Mouse (Mus musculus) liver, adult (tissue): Measurements from ENCODE around the gene Rpl26.
A peak's percentile ranks its signal among the peaks of the same experiment; 100 is the strongest.

Source experiments
- GATA4 ChIP-seq: IDR thresholded peaks from 2 replicates; pipeline ENCODE4 v1.6.1; 2014; ENCODE audit warnings: mild to moderate bottlenecking, low read length; ENCODE audit not compliant: insufficient replicate concordance

Rpl26 gene

DNA sequence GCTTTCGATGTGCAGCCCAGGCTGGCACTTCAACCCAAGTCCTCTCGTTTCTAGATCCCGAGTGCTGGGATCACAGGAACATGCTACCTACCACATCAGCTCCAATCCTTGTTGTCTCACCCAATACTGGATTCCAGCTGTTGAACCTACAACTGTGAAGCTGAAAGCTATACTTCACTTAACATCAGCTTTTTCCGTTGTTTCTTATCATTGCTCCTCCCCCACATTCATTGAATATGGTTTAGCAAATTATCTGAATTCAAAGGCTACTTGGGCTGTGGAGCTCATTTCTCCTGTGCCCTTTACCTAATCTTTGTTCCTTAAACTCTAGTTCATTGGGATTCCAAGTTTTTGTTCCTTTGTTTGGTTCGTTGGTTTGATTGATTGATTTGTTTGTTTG is 22.6 kb upstream of the Rpl26 start:
- TF ChIP-seq GATA4, result no peak

DNA sequence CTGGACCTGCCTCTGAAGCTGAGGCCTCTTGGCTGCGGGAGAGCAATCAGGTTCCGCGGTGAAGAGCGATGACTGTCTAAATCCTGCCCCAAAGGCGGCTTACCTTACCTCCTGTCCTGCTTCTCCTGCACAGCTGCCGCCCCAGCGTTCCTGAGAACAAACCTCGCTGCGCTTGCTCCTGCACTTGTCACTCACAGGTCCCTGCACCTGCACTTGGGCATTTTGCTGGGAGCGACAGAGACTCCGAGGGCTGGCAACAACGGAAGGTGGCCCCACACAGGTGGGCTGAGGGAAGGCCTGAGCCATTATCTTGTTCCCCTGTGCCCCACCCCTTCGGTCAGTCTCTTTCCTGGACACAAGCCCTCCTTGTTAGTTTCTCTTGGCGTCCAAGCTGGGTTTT is 19.3 kb upstream of the Rpl26 start:
- TF ChIP-seq GATA4, result no peak

- TF ChIP-seq GATA4, result no peak
Observed at GRCm38 (mm10) chr11:68883843-68884242, 17.5 kb upstream of the Rpl26 start.

DNA sequence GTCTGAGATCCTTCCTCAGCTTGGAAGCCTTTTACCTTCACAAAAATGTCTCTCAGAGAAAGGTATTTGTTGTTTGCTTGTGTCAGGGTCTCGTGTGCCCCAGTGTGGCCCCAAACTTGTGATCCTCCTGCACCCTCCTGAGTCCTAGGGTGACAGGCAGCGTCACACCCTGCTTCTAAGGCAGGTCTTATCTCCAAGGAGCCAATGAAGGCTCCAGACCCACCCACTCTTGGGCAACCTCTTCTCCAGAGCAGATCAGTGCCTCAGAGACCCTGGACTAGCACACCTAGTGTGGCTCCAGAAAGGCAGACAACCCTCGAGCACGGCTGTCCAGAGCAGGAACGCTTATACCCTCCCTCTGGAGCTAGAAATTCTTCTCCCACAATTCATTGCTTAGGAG is 17.0 kb upstream of the Rpl26 start:
- TF ChIP-seq GATA4, result no peak

DNA sequence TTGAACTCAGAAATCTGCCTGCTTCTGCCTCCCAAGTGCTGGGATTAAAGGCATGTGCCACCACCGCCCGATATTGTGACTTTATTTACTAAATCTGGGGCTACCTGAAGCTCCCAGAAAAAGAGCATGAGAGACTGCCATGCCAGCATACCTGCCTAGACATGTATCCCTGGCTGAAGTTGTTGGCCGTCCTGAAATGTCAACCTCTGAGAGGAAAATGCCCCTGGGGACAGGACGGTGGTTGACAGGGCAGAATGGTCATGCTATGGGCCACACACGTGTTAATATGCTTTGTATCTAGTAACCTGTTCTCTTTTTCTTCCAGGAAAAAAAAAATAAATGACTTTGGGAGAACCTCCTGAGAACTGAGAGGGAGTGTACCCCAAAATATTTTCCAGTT is 15.3 kb upstream of the Rpl26 start:
- no peak for TF ChIP-seq GATA4

DNA sequence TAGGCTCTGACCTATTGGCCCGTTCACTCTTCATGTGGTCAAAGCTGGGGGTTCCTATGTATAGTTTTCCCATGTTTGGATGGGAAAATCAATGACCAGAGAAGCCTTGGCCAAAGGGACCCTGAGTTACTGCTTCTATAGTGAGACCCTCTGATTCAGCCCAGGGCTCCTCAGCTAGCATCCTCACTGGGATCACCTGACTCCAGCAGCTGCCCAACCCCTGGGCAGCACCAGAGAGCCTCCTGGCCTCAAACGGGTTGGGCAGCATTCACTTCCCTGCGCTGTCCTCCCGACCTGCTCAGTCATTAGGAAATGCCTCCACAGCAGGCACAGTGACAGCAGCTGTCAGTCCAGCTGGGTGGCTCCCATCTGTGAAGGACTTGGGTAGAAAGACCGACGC is 13.1 kb upstream of the Rpl26 start, which contains the start of gene Rnf222:
Rnf222 (plus strand) TSS at position 301 of the 400 bp plus-strand sequence.
- TF ChIP-seq GATA4, result no peak

DNA sequence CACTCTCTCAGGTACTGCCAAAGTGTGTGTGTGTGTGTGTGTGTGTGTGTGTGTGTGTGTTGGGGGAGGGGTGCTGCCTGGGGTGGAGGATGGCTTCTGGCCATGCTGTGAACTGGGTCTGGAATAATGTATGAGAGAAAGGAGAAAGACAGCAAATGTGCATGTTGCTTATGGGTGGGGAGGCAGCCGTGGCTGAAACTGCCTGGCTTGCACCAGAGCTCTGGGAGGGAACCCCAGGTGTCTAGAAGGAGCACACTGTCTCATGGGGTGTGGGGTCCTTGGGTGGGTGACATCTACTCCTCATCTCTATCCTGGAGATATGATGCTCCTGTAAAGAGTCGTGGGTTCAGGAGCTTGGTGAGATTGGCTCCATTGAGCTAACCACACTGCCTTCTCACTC is 12.7 kb upstream of the Rpl26 start:
- TF ChIP-seq GATA4, result no peak

- TF ChIP-seq GATA4, result no peak
Observed at GRCm38 (mm10) chr11:68890625-68891024, 10.8 kb upstream of the Rpl26 start.

GRCm38 (mm10) chr11:68891823-68892222 is 9.6 kb upstream of the Rpl26 start:
- TF ChIP-seq GATA4, result no peak

- TF ChIP-seq GATA4, result peak; percentile 93; the same call in 1 of the 2 replicates
Observed at GRCm38 (mm10) chr11:68892233-68892832, 9.1 kb upstream of the Rpl26 start.

GRCm38 (mm10) chr11:68893911-68894464 is 7.4 kb upstream of the Rpl26 start:
- no peak for TF ChIP-seq GATA4

DNA sequence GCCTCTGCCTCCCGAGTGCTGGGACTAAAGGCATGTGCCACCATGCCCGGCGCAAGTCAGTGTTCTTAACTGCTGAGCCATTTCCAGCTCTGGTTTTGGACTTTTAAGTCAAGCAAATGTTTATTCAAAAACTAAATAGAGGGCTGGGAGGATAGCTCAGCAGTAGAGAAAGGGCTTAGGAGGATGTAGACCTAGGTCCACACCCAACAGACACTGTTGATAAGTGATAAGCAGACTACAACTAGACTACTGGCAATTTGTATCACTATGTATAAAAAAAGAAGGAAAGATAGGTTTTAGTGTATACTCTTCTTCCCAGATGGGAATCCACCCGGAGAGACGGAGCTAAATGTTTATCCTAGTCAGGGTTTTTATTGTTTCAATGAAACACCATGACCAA is 5.1 kb upstream of the Rpl26 start:
- TF ChIP-seq GATA4, result no peak

DNA sequence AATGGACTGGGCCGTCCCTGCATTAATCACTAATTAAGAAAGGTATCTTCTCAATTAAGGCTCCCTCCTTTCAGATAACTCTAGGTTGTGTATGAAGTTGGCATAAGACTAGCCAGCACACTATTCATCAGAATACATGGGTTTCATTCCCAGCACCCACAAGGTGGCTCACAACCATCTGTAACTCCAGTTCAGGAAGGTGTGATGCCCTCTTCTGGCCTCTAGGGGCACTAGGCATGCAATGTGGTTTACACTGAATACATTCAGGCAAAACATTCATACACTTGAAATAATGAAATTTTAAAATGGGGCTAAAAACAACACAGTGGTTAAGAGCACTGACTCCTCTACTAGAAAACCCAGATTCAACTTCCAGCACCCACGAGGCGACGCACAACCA is 4.3 kb upstream of the Rpl26 start:
- no peak for TF ChIP-seq GATA4

DNA sequence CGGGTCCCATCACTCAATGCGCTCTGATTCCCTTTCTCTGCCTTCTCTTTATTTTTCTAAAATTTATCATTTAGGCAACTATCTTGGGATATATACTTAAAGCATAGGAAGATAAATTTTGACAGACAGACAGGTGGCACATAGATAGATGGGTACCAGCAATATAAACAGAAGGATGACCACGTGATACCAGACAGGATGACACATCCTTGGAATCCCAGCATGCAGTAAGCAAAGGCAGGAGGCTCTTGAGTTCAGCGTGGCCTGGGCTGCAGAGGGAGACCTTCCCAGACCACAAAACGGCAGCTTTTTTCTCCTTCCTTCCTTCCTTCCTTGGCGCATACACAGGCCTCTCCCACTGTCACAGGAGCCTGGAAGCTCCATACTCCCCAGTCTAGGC is 3.5 kb upstream of the Rpl26 start:
- peak; percentile 59; the same call in 1 of the 2 replicates for TF ChIP-seq GATA4

DNA sequence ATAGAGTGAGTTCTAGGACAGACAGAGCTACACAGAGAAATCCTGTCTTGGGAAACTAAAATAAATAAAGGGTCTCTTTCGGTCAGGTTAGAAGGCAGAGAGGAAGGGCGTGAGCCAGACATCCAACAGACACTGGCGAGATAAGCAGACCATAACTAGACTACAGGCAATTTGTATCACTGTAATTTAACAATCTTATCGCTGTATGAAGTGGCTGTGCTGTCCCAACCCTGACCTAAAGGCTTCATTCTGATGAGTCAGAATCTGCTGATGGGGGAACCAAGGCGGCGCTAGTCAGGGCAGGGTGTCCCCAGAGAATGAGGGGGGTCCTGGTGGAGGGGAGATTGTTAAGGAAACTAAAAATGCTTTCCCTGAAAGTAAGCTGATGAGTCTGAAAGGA is 2.6 kb upstream of the Rpl26 start:
- peak; percentile 86 for TF ChIP-seq GATA4

DNA sequence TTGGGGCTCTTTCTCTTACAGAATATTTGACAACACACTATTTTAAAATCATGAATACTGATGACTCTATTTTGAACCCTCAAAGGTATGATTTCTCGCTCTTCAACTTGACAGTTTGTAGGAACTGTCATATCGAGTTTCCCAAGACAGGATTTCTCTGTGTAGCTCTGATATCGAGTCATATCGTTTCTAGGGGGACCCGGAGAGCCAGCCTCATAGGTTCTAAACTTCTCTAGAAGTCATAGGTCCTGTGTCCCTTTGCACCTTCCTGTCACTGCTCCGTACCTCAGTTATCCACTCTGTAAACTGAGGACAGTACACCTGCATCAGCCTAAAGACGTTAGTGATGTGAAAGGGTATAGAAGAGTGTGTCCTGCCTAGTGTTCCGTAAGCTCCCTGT is 1.6 kb upstream of the Rpl26 start:
- TF ChIP-seq GATA4, result no peak
